Mouse (Mus musculus): Measurements from ENCODE around the gene Kif5c. TPM values are rescaled to one million over a fixed set of nuclear protein-coding genes. Genes with fewer than 3 reads are reported as not detected.

Gene Kif5c
- 7.0 and 10.0 TPM in 2 replicates for total RNA-seq (2021)
- long read RNA-seq, experiment 1, full-length matches to known transcripts, result 3 of 10 reads
- long read RNA-seq, experiment 1, partial matches to known transcripts, result 4 of 10 reads
- long read RNA-seq, experiment 1, other reads (novel, unspliced or antisense), result 3 of 10 reads
- long read RNA-seq, experiment 2, full-length matches to known transcripts, result 6 of 9 reads
- long read RNA-seq, experiment 2, partial matches to known transcripts, result 1 of 9 reads
- long read RNA-seq, experiment 2, other reads (novel, unspliced or antisense), result 2 of 9 reads

DNA sequence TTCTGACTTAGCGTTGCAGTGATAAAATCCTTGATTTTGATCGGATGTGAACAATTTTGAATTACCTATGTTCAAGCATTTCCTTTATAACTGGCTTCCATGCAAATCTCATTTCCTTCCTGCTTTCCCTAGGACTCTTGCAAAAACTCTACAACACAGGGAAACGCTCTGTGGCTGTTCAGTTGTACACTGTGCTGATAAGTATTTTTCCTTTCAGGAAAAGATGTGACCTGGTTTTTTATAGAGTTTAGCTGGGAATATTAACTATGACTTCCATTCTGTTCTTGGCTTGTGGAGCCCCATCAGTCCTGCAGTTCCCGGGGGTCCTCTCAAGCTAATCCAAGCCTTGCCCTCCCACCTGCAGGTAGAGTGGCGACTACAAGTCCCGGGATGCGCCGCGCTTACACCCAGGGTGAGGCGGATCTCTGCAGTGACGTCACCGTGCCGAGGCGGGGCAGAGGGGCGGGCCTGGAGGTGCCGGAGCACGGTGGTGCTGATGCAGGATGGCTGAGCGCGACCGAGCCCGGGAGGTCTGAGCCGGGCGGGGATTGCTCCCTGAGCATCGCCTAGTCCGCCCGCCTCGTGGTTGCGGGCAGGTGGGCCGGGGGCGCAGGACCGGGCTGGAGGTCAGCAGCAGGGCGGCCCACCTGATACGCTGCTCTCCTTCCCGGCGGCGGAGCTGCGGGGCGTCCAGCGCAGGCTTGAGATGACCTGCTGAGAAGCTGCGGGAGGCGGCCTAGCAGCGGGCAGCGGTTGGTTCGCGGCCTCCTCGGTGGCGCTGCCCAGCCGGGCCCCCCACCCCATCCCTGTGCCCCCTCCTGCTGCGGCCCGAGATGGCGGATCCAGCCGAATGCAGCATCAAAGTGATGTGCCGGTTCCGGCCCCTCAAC is at the start of gene Kif5c:
Gene Kif5c (plus strand): TSS at position 470 of the 890 bp plus-strand sequence.
- DNase-seq, result peak; percentile 90

DNA sequence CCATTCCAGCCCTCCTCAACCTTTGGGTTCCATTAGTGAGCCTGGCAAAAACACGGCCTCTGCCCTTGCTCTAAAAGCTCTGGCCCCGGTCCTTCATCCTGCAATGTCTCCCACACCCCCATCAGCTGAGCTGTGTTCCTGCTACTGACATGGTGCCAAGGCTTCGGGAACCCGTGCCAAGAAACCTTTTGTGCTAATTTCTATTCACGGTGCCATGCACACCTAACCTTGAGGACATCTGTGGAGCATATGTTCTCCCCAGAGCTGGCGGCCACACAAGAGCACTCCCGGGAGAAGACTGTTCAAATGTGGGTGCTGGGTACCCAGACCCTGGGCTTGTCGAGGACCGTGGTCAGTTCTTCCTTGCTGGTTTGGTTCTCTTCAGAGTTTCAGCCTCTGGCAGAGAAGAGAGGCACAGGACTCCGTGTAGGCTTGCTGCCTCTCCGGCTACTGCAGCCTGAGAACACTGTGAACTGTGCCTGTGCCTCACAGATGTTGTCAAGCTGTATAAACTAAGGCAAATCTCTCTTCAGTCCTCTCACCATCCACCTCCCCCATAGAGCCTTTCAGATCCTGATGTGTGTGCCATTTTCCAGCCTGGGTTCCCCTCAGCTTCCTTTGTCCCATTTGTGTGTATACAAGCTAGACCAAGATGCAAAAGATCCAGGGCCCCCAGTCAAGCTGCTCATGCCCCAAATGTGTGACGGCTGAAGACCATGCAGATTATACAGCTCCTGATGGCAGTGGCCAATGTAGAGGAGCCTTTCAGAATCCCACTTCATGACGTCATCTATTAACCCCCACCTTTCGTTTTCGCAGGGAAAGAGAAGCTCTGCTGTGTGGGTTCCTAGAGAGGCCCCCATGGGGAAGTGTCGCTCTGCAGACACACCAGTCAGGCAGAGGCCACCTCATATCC is 49.0 kb upstream of the Kif5c start:
- peak; percentile 61 for DNase-seq

DNA sequence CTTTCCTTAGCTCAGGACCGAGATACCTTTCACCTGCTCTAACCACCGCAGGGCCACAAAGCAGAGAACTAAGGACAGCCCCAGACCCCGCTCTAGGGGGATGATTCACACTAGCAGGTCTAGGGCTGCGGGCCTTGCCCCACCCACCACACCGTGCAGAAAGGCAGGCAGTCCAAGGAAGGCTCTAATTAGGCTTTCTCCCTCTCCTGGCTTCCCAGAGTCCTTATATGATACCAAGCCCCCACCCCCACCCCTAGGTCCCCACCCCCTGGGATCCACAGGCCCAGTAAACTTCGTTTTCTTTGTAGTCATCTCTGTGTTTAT is 48.4 kb upstream of the Kif5c start:
- no peak for DNase-seq

DNA sequence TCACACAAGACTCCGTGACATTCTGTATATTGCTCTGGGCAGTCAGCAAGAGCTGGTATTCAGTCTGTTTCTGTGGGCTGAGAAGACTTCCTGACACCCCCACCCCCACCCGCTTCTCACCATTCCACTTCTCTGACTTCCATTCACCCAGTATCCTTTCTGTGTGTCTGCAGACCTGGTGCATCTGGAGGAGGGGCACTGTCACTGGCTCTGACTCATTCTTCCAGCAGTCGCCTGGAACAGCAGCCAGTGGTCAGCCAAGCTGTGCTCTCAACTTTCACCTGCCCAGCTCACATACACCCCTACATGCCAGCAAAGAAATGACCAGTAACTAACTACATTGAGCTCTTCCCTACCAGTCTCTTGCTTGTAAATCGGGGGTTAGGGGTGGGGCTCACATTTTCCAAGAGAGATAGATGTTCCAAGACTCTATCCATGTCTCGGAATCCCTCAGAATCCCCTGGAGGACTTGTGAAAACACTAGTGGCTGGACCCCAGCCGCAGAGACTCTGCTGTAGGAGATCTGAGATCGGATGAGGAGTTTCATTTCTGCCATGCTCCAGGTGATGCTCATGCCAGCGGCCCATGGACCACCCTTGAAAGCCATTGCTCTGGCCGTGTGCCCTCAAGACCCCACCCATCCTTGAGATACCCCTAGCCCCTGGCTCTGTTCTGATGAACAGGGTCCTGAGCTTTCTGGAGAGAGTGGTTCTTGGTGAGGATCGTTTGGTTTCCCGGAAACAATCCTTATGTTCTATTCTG is 47.8 kb upstream of the Kif5c start:
- peak; percentile 24 for DNase-seq

DNA sequence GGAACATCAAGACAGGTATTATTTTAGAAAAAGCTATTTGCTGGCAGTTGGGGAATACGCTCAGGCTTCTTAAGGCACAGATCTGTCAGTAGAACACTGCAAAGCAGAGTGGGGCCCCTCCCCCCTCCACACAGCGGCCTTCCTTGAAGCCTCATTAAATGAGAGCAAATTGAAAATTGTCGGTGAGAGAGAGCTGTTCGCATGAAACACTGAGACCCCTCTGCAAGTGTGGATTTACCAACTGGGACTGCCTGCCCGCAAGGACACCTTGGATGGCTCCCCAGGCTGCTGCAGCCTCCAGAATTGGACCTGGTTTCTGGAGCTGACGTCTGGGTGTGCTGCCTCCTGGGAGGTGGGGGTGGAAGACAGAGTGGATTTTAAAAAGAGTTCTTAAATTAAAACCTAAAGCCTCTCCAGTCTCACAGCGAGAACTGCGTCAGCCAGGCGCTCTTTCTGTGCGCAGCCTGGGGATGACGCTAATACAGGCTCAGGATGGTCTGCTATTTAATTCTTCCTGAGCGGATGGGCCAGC is 46.9 kb upstream of the Kif5c start:
- DNase-seq, result peak; percentile 11

DNA sequence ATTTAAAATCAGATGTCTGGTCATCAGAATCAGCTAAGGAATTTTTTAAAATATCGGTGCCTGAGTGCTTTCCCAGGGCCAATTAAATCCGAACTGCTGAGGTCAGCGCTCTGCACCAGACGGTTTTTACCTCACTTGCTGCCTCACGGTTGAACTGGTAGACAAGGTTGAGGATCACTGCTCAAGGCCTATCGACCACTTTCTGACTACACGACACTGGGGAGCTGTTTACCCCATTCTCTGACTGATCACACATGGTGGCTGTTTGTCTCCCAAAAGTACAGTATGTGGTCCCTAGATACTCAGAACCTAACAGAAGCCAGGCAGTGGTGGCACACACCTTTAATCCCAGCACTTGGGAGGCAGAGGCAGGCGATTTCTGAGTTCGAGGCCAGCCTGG is 46.4 kb upstream of the Kif5c start:
- DNase-seq, result no peak

DNA sequence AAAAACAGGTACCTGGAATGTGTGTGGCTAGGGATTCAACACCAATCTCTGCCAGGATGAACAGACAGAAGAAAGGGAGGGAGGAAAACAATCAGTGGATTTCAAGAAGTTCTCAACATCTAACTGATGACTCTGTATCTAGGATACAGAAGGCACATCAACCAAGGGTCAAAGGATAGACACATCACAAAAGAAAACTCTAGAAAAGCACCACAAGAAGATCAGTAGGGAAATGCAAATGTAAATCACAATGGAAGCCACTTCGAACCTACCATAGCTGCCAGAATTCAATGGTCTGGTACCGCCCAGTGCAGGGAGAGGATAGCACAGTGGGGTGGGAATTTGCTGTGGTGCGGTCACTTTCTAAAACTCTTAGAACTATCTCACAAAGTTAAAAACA is 45.8 kb upstream of the Kif5c start:
- no peak for DNase-seq

DNA sequence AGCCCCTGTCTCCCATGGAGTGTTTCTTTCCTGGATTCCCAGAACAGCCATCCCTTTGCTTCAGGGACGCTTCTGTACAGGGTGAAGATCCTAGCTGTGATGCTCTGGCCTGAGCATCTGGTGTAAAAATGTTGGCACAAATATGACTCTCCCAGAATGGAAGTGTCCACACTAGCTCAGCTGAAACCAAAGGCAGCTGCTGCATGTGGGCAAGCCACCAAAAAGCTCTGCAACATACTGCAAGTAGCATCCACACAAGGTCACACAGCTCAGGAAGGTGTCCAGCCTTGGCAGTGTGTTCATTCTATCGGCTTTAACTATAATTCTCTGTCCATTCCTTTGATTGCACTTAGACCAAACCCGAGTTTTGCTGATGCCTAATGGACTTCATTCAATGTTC is 38.5 kb upstream of the Kif5c start:
- no peak for DNase-seq

DNA sequence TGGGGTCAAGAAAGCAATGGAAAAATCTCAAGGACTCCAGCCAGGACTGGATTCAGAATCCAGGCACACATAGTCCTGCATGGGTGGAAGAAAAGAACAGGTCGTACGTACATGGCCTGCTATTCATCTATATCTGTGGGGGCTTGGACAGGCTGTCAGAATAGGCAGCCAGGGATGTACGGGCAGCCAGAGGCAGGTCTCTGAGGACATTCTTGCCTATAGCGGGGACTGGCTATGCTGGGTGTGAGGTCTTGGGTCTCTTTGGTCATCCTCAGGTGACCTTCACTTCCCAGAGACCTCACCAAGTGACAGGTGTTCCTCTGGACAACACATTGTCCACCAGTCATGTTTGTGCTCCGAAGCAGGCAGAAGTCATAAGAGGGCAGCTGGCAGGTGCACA is 36.6 kb upstream of the Kif5c start:
- no peak for DNase-seq

DNA sequence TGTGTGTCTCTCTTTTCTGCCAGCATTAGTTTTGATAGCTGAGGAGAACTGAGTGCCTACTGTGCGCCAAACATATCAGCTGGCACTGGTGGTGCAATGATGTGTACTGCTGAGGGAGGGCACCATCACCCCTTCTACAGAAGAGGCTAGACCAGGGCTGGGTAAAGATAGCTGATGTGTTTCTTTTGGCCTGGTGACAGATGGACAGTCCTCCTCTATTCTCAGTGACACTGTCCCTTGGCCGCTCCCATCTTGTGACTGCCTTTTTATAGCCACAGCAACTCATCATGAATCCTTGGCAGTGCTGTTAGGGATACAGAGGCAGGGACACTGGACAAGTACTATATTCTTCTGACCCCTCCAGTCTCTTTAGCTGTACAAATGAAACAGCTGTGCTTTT is 35.8 kb upstream of the Kif5c start:
- DNase-seq, result no peak

DNA sequence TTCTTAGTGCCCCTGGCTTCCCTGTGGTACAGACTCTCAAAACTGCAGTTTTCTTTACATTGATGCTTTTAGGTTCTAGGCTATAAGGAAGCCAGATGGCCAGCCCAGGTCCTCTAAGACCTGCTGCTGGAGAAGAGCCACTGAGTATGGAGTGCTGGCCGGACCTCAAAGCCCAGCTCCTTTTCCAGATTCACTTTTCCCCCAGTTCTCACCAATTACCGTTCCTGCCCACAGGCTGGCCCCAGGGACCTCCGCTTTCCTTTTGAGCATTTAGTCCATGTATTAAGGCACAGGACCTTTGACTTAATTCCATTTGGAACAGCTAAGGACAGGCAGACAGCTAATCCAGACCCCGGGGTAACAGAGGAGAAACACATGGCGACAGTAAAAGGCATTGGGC is 28.6 kb upstream of the Kif5c start:
- peak; percentile 46 for DNase-seq

DNA sequence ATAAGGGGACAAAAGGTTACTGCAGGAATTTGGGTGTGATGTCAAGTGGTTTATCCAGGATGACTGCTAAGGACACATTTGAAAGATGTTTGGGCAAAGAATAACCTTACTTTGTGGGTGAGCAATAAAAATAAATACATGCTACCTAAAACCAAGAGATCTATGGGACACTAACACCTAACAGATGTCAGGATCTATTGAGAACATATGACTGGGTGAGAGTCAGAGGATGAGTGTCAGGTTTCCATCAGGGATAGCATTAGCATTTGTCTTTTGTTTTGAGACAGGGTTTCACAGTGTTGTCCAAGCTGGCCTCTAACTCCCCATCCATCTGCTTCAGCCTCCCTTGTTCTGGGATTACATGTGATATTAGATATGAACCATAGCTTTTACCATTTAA is 26.2 kb upstream of the Kif5c start:
- no peak for DNase-seq

DNA sequence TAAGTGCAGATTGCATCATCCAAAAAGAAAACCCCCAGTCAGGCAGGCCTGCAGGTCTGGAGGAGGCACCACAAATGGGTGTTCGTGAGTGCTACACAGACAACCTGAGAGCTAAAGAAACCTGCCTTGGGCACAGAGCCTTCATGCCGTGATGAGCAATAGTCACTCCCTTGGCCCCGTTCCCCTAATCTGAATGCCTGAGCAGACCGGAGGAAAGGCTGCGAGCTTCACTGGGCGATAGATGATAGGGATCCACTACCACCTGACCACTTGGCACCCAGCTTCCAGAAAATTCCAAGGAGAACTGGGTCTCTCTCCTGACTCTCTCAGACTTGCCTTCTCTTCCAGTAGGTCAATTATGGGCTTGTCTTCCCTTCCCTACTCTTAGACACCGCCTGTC is 24.2 kb upstream of the Kif5c start:
- no peak for DNase-seq

DNA sequence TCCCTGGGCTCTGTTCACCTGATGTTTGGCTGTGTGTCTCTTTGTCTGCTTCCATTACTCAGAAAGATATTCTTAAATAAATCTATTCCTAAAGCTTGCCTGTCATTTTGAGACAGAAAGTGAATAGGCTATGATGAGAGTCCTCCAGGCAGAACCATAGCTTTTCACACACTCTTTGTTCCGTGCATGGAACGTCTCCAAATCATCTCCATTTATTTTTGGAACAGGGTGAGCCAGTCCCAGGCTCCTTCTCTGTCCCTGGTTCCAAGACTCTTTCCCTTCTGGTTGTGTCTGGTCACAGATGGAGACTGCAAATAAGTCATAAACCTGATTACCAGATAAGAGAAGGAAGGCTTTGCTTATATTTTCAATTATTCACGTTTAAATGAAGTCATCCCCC is 22.8 kb upstream of the Kif5c start:
- no peak for DNase-seq

DNA sequence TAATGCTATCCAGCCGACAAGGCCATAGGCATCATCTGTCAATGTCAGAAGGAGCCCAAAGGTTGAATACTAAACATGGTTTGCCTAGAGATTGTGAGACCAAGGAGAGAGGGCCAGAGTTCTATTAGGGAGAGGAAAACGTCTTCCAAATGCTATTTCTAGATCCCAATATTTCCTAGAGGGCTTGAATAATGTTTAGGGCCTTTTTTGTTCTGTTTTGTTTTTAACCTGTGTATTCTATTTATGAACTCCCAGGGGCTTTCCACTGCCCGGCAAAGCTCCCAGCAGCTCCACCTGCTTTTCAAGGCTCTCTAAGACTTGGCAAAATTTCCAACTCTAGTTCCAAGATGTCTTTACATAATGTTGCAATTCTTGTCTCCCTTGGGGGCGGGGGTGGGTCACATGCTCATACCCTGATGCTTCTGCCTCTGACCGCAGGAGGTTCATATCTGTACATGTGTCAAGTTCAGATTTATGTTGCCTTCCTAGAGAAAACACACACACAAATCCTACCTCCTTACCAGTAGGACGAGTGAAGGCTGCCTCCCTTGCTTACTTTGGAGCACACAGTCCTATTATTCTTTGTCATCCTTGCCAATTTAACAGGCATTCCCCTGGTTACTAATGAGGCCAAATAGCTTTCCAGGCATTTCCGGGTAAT is 18.9 kb upstream of the Kif5c start:
- peak; percentile 32 for DNase-seq

DNA sequence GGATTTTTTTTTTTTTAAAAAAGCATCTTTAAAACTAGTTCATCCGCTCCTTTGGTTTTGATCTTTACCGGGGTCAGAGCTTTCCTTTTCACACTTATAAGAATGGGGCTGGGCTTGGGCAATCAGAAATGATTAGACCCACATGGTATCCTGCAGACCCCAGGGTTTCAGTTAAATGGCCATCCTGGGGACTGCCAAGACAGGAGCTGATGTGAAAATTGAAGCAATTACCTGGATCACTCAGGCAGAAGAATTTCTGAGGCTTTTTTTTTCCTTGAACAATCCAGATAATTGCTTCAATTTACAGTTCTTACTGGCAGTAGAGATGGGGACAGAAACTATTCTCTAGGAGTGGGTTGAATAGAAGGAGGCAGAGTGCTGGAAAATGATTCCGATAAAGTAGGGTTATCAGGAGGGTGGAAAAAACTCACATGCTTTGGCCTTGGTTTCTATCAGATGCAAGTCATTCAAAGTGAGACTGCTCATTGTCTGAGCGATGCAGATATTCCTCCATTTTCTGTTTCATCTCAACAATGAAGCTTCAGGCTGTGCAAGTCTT is 16.2 kb upstream of the Kif5c start:
- no peak for DNase-seq

DNA sequence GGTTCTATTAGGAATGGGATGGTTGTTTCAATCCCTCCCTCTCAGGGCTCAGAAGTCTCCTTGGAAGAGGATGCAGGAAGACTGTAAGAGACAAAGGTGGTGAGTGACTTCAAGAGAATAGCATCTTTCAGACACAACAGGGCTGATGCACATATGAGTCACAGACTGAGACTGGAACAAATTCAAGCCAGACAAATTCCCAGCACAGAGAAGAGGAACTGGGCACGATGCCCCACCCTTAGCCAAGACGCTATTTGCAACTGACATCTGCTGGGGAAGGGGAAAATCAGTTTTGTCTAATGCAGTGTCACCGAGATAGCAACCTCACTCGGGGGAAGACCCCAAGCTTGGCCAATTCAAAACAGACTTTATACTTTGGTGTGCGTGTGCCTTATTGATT is 9.5 kb upstream of the Kif5c start:
- DNase-seq, result no peak

DNA sequence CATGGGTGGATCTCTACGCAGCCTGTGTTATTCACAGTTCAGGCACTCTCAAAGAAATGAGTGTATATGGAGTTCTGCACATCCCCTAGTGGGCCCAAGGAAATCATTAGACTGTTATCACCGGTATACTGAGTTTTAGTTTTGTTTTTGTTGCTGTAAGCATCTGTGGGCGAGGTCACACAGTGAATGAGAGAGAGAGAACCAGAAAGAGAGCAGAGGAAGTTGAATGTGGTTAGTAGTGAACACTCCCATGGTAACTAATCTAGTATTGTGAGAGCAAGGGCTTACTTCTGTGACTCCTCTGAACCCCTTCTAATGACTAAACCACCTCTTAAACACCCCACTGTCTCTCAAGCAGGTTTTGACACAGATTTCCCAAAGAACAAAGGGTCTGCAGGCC is 2.3 kb upstream of the Kif5c start:
- no peak for DNase-seq

DNA sequence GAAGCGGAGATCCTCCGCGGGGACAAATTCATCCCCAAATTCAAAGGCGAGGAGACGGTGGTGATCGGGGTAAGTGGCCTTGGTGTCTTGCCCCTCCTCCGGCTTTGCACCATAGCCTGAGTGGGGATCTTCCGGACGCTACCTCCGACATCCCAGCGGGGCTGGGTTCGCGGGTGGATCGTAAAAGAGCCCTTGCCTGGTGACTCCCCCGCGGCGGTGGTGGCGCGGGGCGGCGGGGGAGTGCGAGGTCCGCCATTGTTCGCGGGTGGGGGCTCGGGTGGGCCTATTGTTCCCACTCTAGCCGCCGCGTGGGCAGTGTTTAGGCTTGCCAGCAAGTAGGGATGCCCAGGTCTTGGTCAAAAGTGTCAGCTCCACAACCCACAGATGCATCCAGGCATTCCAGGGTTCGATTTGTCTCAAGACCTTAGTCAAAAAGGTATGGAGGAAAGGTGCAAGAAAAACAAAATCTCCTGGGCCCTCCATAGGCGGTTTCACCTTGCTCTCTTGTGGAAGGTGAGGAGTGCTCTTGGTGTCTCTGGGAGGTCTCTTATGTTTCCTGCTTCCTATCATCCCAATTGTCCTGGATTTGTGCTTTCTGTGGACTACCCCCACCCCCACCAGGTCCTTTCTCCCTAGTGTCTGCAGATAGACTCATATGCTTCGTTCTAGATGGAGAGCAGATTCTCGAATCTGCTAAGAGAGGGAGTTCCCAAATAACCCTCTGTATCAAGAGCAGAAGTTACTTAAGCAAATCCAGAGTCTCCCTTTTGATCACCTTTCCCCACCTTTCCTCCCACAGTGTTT is 823 bp downstream of the Kif5c start:
- no peak for DNase-seq

DNA sequence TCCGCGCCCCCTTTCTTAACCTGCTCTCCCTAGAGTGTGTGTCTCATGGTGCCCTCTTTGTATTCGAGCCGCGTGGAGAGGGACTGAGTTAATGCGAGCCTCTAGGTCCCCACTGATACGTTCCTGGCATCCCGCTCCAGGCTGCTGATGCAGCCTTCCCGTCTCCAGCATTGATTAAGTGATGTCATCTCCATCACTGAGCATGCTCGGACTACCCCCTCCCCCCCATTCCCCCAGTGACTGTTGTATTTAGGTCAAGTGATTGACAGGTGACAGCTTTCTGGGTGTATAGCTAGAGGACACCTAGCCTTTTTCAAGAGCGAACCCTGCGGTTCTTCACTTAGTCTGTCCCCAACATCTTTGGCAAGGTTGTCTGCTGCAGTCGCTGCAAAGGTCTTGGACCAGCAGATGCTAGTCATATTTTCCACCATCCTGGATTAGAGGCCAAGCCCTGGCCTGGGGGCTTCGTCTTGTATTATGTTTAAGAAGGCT is 1.6 kb downstream of the Kif5c start:
- DNase-seq, result no peak

Data from adrenal gland, postnatal 14 days (tissue).